Mouse (Mus musculus): ENCODE results near the gene Otulinl. TPM values are rescaled to one million over a fixed set of nuclear protein-coding genes. Genes with fewer than 3 reads are reported as not detected.
A peak's percentile ranks its signal among the peaks of the same experiment; 100 is the strongest.

Otulinl gene
- total RNA-seq, 2 experiments from 2014 or later, result 0.35 to 1.3 TPM

DNA sequence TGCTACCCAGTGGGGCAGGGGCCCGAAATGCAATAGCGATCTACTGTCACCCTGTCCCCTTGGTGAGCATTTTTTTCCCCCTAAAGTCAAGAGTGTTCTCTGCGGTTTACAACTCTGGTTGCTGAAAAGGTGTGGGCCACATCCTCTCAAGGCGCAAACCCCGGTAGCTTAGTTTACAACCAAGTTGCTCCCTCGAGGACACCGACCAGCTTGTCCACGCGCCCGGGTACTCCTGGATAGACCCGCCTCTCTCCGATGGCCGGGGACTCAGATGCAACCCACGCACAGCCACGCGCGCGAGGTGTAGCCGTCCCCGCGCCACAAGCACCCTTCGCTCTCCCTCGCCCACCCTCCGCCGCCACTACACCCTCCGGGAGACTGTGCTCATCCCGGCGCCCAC is 382 bp downstream of the Otulinl start:
- no peak for DNase-seq

DNA sequence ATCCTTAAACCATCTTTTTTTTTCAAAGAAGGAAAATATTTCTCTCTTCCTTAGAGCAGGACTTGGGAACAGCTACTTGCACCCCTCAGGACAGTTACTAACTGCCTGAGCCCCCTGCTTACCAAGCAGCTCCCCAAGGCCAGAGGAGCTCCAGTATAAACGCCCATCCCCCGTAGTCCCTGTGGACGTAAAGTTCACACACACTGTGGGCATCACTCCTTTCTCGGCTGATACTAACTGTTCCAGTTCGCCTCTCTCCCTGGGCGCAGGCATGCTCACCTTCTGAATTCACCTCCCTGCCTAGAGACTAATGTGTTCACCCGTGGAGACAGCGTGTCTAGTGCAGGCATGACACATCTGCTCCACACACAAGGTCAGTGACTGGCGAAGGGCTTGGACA is 2.9 kb downstream of the Otulinl start:
- no peak for DNase-seq

DNA sequence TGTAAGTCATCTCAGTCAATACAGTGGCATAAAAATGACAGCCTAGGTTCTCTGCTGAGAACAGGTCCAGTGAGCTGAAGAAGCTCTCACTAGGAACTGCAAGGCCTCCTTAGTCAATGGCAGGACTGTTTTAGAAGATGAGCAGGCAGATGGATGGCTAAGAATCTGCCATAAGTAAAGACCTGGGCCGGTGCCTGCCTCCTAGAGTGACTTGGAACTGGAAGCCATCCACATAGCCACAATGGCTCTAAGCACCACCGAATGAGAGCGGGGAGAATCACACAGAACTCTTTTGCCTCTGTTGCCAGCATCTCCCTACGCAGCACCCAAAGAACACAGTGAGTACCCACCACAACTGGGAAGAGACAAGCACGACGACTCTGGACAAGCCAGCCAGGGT is 3.6 kb downstream of the Otulinl start:
- DNase-seq, result no peak

DNA sequence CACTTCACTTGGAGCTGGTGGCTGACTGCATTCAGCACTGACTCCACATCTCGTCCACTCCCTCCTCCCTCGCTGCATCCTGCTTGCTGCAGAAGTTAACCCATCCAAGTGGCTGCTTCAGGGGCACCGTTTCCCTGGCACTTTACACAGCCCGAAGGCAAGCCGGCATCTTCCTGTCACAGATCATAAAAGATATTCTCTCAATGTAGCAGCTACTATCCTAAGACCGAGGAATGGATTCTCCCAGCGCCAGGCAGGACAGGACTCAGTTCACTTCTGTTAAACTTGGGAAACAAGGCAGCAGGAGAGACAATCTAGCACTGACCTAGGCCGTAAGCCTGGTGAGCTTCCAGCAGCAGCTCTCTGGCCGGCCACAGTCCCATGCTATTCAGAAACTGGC is 5.2 kb downstream of the Otulinl start:
- no peak for DNase-seq

DNA sequence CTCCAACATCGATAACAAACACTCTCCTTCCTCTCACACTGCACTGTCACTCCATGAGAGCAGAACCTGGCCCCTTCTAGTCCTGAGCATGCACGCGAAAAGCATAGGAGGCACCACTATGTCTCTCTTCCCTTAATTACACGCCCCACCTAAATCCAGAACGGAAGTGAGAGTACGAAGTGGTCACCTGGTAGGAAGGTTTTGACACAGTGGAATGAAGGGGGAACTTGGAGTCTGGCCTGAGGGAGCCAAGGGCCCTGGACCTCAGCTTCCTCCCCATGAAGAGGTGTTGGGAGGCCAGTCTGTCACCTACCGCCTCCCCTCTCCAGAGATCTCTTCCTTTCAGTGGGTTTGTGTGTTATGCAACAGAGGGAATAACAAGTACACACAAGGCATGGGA is 6.3 kb downstream of the Otulinl start:
- DNase-seq, result no peak

DNA sequence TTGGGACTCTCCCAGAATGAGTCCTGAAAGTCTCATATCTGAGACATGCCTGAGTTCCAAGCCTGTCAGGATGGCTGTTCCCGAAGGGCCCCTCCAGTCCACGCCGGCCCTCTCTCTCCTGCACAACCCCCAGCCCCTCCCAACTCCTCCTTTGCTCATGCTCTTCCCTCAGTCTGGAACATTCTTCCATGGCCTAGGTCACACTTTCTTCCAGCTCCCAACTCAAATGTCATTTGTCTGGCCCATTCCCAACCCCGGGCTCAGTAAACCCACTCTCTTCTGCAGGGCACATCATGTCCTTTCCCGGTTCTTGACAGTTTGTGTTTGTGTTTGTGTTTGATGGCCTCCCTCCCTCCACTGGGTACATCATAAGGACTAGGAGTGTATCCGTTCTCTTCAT is 7.3 kb downstream of the Otulinl start:
- no peak for DNase-seq

DNA sequence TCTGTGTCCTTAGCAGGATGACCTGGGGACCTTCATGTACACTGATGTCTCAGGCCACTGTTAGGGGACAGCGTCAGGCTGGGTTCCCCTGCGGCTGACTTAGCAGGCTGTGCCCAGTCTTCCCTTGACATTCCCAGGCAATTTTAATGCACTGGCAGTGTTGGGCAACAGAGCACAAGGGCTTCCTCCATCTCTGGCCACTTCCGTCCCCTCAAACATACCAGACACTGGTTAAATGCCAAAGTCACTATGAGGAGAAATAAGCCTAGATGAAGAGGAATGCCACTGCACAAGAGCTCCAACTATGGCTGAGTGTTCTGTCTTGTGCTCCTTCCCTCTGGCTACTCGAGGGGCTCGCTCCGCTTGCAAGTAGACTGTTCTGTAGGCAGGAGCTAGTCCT is 8.2 kb downstream of the Otulinl start:
- DNase-seq, result no peak

DNA sequence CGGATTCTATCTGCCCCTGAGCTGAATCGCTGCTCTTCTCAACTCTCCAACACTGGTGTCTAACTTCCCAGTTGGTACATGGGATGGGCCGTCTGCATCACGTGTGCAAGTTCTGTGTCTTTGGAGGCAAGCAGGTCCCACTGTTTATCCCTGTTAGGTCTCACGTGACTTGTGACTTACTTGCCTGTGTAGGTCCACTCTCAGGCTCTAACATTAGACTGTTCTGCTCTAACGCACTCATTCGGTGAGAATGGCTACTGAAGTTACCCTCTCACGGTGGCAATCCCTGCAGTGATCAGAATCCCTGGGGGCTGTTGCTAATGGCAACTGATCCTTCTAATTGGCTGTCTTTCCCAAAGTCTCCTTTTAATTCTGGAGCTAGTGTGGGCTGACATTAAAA is 9.1 kb downstream of the Otulinl start:
- DNase-seq, result no peak

DNA sequence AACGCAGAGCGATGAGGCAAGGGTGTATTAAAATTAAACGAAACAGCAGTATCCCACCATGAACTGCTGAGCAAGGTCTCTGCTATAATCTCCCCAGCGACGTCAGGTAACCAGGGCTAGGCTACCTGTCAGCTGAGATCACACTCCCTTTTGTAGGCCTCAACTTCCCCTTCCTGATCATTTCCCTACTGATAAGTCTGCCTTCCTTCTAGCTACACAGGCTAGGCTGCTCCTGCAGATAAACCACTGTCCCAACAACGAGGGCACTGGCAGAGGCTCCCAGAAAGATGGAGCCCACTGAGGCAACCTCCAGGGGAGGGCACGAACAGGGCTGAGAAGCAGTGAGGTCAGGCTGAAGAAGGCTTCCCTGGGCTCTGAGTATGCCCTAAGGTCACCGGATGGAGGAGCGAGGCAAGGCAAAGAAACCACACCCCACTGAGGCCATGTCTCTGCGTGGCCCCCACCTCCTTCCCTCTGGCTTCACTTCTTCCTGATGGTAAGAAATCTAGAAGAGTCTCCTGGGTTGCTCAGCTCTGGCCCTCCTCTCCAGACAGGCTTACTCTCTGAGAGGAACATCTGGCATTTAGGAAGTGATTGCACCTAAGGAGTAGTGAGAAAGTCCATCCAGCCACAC is 9.7 kb downstream of the Otulinl start:
- no peak for DNase-seq

DNA sequence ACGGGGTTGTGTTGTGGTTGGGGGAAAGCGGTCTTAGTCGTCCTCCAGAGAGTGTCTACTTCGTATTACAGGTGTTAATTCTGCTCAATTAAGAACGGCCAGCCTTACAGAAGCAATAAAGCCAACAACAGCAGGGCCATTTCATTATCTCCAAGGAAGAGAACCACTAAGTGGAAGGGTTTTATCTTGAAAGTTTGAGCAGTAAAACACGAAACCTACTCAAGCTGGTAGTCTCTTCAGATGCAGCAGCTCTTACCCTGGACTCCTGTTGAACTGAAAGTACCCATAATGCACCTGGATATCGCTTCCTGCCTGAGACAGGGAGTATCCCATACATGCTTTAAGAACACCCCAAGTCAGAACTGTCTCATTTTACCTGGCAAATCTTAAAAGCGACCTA is 10.7 kb downstream of the Otulinl start:
- no peak for DNase-seq

DNA sequence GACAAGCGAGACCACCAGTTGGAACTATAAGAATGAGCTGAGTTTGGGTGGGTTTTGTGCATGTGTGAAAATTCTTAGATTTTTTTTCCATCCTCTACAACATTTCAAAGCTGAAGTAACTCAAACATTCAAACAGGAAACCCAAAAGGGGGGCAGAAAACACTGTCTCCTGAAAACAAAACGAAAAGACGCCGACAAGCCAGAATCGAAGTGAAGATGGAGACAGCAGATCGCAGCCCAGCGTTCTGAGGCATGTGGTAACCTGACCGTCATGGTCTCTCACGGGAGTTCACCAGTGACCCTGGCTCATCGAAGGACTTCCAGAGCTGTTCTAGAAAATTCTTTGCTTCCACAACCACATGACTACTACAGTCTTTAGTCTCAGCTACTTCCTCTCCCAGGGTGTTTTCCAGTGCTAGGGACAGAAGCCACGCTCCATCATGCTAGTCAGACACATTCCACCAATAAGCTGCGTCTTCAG is 11.4 kb downstream of the Otulinl start:
- DNase-seq, result no peak

DNA sequence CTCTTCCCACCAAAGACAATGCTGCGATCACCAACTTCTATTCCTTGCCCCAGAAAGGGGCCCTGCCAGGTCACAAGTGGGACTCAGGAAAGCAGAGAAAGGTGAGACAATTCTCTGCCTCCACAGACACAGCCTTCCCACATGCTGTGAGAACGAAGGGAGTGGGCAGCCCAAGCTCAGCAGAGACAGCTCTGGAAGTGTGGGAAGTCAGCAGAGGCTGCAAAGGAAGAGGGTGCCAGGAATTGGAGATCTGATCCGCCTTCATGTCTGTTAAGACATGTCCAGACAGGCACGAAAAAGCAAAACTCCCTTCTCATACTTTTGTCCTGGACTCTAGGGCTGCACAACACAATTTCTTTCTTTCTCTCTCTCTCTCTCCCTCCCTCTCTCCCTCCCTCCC is 12.1 kb downstream of the Otulinl start:
- no peak for DNase-seq

DNA sequence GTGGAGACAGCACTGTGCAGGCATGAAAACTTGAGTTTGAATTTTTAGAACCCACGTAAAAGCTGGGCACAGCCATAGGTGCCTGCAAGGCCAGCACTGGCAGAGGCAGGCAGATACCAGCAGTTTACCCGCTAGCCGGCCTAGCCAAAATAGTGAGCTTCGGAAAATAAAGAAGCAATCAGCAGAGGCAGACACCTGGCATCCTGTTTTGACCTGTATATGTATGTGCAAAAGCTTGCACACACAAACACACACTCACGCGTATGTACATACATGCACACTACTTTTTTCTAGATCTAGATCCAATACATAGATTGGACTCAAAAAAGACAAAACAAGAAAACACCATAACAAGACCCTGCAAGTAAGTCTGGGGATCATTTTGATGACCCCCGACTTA is 12.8 kb downstream of the Otulinl start:
- no peak for DNase-seq

DNA sequence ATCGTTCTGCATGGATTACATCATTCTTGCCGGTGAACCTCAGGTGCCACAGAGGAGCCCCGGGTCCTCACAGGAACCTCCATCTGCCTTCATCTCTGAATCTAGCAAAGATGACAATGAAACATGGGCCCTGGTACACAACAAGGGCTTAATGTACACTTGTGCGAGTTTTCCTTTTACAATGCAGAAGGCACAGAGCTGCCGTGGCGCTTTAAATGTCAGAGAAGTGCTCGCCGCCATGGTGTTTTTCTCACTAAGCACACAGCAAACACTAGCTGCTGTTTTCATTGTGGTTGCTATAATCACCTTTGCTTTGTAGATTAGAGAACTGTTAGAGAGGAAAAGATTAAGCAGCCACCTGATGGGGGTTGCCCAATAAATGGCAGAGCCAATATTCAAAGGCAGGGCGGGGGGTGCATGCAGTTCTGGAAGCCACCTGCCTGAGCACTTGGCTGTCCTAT is 13.3 kb downstream of the Otulinl start:
- DNase-seq, result no peak

DNA sequence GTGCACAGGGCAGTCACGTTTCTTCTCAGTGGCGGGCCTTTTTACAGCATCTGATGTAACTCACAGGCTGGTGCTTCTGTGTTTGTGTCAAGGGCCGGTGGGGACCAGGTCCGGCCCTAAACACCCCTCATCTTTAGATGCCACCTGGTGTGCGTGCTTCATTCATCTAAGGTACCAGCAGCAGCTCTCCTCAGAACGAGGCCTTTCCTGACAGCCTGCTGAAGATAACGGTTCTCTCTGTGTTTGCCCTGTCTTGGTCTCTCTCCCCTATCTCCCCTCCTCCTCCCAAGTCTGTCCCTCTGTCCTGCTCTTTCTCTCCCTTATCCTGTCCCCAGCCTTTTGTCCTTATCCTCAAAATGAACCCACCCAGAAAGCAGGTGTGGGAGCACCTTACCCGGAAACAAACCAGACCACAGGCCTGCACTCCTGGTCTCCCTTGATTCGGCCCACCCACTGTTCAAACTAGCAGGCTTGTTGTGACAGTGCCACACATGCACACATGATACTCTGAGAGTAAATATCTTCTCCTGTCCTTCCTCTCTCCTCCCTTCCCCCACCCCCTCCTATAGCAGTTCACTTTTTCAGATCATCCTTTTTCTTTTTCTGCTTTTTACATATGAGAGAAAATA is 14.4 kb downstream of the Otulinl start:
- no peak for DNase-seq

DNA sequence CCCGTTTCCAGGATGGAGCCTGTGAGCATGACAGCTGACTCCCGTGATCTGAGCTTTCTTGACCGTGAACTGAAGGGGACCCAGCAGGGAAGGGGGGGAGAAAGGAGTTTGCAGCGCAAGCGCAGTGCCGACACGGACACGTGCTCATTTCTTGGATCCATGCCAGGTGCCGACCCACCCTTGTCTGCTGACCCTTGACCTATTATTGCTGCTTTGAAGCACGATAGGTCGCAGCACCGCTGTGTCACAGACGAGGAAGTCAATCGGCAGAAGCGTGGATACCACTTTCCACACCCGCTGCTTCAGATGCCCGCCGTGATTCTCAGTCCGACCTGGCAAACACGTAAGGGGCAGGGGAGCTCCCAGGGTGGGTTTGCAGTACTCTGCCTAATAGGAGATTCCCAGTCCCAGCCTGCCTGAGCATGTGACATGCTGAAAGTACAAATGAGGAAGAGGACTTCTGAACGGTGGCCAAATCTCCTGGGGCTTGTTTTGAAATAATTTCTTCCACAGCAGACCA is 15.9 kb downstream of the Otulinl start:
- peak; percentile 27 for DNase-seq

DNA sequence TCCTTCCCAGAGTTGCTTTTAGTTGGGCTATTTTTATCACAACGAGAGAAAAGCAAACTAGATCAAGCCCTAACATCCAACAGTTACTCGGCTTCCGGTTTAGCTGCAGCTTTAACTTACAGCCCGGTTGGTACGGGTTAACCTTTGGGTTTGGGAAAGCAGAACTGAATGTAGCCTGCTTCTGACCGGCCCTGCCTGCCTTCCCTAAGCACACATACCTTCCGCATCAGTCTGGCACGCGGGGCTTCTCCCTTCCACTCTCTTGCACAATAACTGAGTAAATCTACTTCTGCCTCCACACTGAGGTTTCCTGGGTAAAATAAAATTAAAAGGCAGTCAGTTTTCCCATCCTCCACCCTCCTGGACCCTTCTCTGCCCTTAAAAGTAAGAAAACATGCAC is 17.3 kb downstream of the Otulinl start:
- DNase-seq, result no peak

DNA sequence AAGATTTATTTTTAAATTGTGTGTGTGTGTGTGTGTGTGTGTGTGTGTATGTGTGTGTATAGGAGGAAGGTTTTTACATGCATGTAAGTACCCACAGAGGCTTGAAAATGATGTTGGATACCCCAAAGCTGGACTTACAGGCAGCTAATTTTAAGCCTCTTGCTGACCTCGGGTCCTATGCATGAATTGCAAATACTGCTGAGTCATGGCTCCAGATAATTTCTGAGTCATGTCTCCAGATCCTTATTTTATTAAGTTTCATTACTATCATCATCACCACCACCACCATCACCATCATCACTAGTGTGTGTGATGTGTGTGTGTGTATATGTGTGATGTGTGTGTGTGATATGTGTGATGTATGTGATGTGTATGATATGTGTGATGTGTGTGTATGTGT is 18.7 kb downstream of the Otulinl start:
- DNase-seq, result no peak

DNA sequence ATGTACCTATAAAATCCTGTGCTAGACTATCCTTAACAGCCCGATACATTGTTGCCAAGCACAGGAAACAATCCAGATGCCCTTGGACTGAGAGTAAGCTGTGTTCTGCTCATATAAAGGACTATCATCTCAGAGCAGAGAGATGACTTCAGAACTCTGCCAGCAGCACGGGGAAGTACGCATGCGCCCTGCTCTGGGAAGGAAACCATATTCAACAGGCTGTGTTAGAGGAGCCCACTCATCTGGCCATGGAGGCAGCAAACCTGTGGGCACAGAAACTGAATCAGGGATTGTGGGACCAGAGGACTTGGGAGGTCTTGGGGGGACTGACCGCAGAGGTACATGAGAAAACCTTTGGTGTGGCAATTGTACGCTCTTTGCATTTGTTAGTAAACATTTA is 19.7 kb downstream of the Otulinl start:
- no peak for DNase-seq

DNA sequence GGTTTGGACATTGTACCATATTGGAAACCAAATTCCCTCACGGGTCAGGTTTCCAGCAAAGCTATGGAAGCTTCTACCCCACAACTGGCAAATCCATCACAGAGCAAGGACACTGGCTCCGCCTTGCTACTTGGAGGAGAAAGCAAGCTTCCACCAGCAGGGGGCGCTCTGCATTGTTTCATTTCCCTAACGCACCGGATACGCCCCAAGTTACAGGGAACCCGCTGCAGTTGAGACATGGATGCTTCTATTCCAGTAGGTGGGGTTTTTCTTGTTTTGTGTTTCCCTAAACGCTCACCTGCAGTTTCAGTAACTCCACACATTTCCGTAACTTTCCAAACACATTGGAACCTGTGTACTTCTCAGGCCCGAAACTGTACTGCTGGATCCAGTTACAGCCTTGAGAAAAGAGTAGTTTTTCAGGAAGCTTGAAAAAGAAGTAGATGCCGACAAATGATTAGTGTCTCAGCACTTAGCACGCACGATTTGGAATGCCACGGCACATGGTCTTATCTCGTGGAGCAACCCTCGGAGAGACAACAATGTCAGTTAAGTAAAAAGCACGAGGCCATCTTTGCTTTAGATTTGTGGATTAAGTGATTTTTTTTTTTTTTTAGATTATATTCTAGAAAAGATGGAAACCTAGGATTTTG is 21.7 kb downstream of the Otulinl start:
- DNase-seq, result peak; percentile 71

DNA sequence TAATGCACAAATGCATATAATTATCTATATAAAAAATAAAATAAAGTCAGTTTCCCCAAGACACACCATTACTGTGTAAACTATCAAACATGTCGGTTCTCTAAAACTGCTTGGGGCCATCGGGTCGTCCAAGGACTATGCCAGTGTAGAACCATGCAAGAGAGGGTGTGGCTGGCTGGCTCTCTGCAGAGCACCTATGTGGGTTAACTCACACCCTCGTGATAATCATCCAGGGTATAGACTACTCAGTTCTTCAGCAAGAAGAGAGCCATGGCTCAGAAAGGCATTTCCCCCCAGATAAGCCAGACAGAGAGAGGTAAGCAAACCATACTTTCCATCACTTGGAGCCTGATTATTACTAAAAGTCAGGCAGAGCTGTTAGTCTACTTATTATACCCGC is 22.2 kb downstream of the Otulinl start:
- no peak for DNase-seq

DNA sequence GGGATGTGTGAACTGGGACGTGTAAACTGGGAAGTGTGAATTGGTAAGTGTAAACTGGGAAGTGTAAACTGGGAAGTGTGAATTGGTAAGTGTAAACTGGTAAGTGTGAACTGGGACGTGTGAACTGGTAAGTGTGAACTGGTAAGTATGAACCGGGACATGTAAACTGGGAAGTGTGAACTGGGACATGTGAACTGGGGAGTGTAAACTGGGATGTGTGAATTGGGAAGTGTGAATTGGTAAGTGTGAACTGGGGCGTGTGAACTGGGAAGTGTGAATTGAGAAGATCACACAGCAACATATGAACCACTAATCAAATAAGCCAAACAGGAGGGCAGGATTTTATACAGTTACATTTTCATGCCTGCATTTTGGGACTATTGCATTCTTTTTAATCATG is 23.0 kb downstream of the Otulinl start:
- DNase-seq, result no peak

DNA sequence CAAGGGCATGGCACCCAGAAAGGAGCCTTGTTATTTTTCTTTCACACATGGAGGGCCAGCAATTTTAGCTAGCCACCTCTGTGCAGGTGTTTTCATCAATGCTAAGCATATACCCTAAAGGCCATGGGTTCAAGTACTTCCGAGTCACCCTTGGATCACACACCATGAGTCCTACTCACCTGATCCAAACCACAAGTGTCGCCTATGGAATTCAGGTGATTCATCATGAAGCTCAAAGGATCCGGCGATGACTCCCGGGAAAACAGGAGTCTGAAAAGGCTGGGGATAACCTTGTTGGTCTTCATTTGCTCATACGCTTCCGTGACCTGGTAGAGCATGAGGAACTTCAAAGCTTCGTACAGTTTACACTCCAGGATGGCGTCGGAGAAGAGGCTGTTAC is 23.5 kb downstream of the Otulinl start:
- no peak for DNase-seq

DNA sequence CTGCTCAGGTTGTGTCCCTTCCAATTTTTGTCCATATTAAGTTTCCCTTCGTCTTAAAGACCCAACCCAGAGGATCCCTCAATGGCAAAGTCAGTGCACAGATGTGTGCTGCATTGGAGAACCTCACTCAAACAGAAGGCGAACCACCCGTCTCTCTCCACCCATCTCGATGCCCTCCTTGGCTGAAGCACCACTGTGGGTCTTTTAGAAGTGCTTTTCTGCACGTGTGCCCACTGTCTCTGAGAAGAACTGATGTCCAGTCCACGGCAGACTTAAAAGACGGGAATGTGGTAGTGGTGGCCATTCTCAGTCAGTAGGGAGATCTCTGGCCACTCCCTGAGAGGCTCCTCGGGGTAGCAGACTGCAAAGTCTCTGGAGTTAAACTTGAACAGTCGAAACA is 24.8 kb downstream of the Otulinl start:
- DNase-seq, result no peak
